Comparison of ENCODE assay signal across 24 mouse cellular contexts in the genomic region with DNA sequence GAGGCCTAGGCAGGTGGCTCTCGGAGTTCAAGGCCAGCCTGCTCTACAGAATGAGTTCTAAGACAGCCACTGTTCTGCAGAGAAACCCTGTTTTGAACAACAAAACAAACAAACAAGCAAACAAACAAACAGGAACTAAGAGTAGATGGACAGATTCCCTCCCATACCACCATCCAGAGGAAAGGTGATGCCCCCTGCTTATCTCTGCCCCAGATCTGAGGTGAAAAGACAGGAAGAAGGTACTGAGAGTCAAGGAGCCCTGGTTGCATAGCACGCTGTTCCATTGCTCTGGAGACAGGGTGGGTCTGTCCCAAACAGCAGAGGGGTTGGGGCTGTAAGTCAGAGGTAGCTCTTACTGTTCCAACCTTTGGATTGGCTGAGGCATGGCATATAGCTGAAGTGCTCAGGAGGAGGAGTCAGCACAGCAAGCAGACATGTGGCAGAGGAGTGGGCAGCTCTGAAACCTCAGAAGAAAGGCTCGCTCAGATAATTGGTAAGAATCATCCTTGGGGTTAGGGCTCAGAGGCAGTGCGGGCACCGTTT. TPM values are rescaled to one million over a fixed set of nuclear protein-coding genes. Genes with fewer than 3 reads are reported as not detected.
DNase-seq lines count a peak whose midpoint lies in the region; ATAC-seq lines count a peak whose summit lies in the region.
"Had no signal": no experiment of that assay in that cellular context is flagged by ENCODE, and none has a peak within 500 bp of the region (broad histone marks: within the 10 kb centered on the region; RNA-seq: fewer than 3 reads in every experiment).

A gene (plus strand): TSS at position 419 of the 543 bp plus-strand sequence.

- H3K4me1 ChIP-seq in heart, embryonic 10.5 days: peaks cover 4% of the 10 kb centered on the region; the same call in 1 of the 2 replicates
- H3K4me1 ChIP-seq: forebrain, embryonic 15.5 days; hindbrain, embryonic 12.5 days; intestine, embryonic 15.5 days had no signal

- no peak within 1 kb of the TSS for H3K4me3 ChIP-seq in heart, embryonic 10.5 days
- H3K4me3 ChIP-seq: forebrain, embryonic 15.5 days; heart, embryonic 13.5 days; hindbrain, embryonic 12.5 days; intestine, embryonic 15.5 days had no signal

- intact Hi-C loops in heart, postnatal 14 days (cut with DNase I): no loop called here

- H3K36me3 ChIP-seq in heart, embryonic 10.5 days: no peaks in the 10 kb centered on the region
- H3K36me3 ChIP-seq: forebrain, embryonic 15.5 days; heart, embryonic 13.5 days; hindbrain, embryonic 12.5 days; intestine, embryonic 15.5 days had no signal

- WGBS in heart, embryonic 10.5 days: 75% methylated on average over 5 of the region's 5 CpGs

- no peak within 1 kb of the TSS for H3K27ac ChIP-seq in heart, embryonic 10.5 days
- H3K27ac ChIP-seq: forebrain, embryonic 15.5 days; heart, embryonic 13.5 days; hindbrain, embryonic 12.5 days; intestine, embryonic 15.5 days had no signal

- ATAC-seq in CD4-positive, CD25-positive, alpha-beta regulatory T cell, adult 4 months: peak; percentile 70
- ATAC-seq: forebrain, embryonic 15.5 days; hindbrain, embryonic 16.5 days; intestine, embryonic 15.5 days had no signal

- DNase-seq in heart, embryonic 10.5 days (ENCODE audit: low spot score): peak; percentile 45
- no peak for DNase-seq in heart, postnatal 14 days
- peak; percentile 71 for DNase-seq in CD4-positive helper T cell, adult 2 months (ENCODE audit: low read depth, low spot score)
- peak; percentile 63 for DNase-seq in naive thymus-derived CD4-positive, alpha-beta T cell, adult 2 months (ENCODE audit: low read depth)
- DNase-seq in testis, postnatal 10 days (ENCODE audit: low spot score): no peak
- DNase-seq: adrenal gland, postnatal 25 days; cerebellum, adult 18-20 months; cerebellum, adult 9-11 months; cerebellum, postnatal 36 days; gastrocnemius, postnatal 10 days; heart, postnatal 4 days had no signal

- H3K27me3 ChIP-seq in heart, embryonic 10.5 days (ENCODE audit: insufficient read depth, poor library complexity, severe bottlenecking): no peaks in the 10 kb centered on the region
- H3K27me3 ChIP-seq: forebrain, embryonic 15.5 days; heart, embryonic 13.5 days; hindbrain, embryonic 12.5 days; intestine, embryonic 15.5 days had no signal

- H3K9me3 ChIP-seq in heart, embryonic 10.5 days: no peaks in the 10 kb centered on the region
- H3K9me3 ChIP-seq: forebrain, embryonic 15.5 days; heart, embryonic 13.5 days; hindbrain, embryonic 12.5 days; intestine, embryonic 15.5 days had no signal

RNA-seq across cellular contexts. Expression of the gene that starts here (rescaled TPM):
- polyA plus RNA-seq in heart, embryonic 10.5 days (2016; fragmentation: Nextera tagmentation; extraction: Ambion mirVana): not detected in 2 replicates
- total RNA-seq in heart, postnatal 14 days (2021): under 1 TPM in 1 of 2 experiments, not detected in 1; 0.44 TPM
- polyA plus RNA-seq in CD4-positive, CD25-positive, alpha-beta regulatory T cell, adult 4 months (2017; shearing (Covaris generic)): 100 to 1,000 TPM in 1 of 2 experiments, 10 to 100 TPM in 1; 71.1 to 116 TPM
- total RNA-seq: adrenal gland, adult 18-20 months; adrenal gland, postnatal 25 days; gastrocnemius, postnatal 4 days; heart, adult 8-10 months; heart, postnatal 4 days; MEL had no signal
- polyA plus RNA-seq: embryonic facial prominence, embryonic 11.5 days; forebrain, embryonic 11.5 days; forebrain, embryonic 15.5 days; heart, embryonic 13.5 days; heart, postnatal 0 days; hindbrain, embryonic 12.5 days; hindbrain, embryonic 16.5 days had no signal

Comparison
In these comparisons a context has a peak if more than half of its experiments do, and no peak if none do; other contexts are left out.
1. RNA of the gene that starts here (polyA plus RNA-seq): 71.1 to 116 TPM in CD4-positive, CD25-positive, alpha-beta regulatory T cell, adult 4 months; not detected in heart, embryonic 10.5 days; every median in the first group is over 10 times any median in the second.
2. Peak in DNase-seq in heart, embryonic 10.5 days; RNA of the gene not detected or under 1 TPM.
3. DNase-seq: peak in CD4-positive helper T cell, adult 2 months (single experiment) and naive thymus-derived CD4-positive, alpha-beta T cell, adult 2 months (single experiment); none in heart, postnatal 14 days (0 of 2) and testis, postnatal 10 days (single experiment).